Mouse (Mus musculus): ENCODE results near the gene Gm37240.

DNA sequence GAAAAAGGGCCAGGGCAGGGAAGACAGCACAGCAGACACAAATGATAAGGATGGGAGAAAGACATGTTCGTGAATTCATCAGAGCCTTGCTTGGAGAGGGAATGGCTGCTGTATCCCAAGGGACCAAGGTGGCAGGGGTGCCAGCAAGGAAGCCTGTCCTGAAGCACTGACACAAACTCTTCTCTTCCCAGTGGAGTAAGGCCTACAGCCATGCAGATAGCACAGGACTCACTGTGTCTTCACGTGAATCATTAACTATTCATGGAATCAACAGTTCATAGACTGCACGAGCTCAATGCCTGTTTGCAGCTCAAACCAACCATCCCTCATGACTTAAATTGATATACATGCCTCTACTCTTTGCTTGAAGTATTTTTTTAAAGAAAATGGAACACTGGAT is 209.4 kb downstream of the Gm37240 start:
- no peak for TF ChIP-seq POLR2A (IDR thresholded peaks at IDR 0.05; ENCODE audit: borderline replicate concordance, low read depth, low read length)
- no peak for TF ChIP-seq CTCF (IDR thresholded peaks at IDR 0.05; ENCODE audit: low read depth, low read length)

All from bone marrow macrophage, adult 2 months (primary cell).